Mouse (Mus musculus) embryonic facial prominence, embryonic 10.5 days (tissue): Measurements from ENCODE around the gene Slc1a7. TPM values are rescaled to one million over a fixed set of nuclear protein-coding genes. Genes with fewer than 3 reads are reported as not detected.

ENCODE experiments used
- DNase-seq: peaks from one replicate; pipeline ENCODE4 v3.0.0-alpha.2; 2017; ENCODE audit warnings: low spot score
- H3K27ac ChIP-seq: fragments of 300-500 bp; sonication (generic); replicated peaks from 2 replicates; pipeline ENCODE4 v1.5.1; 2016; ENCODE audit warnings: mild to moderate bottlenecking
- H3K27me3 ChIP-seq: fragments of 300-500 bp; sonication (generic); replicated peaks from 2 replicates; pipeline ENCODE4 v1.6.1; 2016; ENCODE audit warnings: low read depth, mild to moderate bottlenecking; ENCODE audit not compliant: poor library complexity, severe bottlenecking
- H3K36me3 ChIP-seq: fragments of 300-500 bp; sonication (generic); replicated peaks from 2 replicates; pipeline ENCODE4 v1.6.1; 2016; ENCODE audit warnings: mild to moderate bottlenecking, moderate library complexity
- H3K4me1 ChIP-seq: fragments of 300-500 bp; sonication (generic); 2 replicates; pipeline ENCODE4 v1.6.1; 2016
- H3K4me3 ChIP-seq: fragments of 300-500 bp; sonication (generic); 2 replicates; pipeline ENCODE4 v1.5.1; 2016; ENCODE audit warnings: mild to moderate bottlenecking, moderate library complexity
- H3K9me3 ChIP-seq: fragments of 300-500 bp; sonication (generic); 2 replicates; pipeline ENCODE4 v1.6.1; 2016; ENCODE audit warnings: mild to moderate bottlenecking
- WGBS: fragments of 180-500 bp; shearing (Covaris S2); methylation state at CpG from one replicate; pipeline ENCODE4 v1.1.7; 2016; 5-methylcytosine and 5-hydroxymethylcytosine counted together
- polyA plus RNA-seq: library from polyadenylated mRNA; unstranded; fragments of >200 nt; fragmentation: Nextera tagmentation; extraction: Ambion mirVana; gene quantifications from 2 replicates; pipeline ENCODE4 v1.2.1, GENCODE M21; 2016

The Slc1a7 gene
- polyA plus RNA-seq, 1 experiment from 2014 or later = not detected

DNA sequence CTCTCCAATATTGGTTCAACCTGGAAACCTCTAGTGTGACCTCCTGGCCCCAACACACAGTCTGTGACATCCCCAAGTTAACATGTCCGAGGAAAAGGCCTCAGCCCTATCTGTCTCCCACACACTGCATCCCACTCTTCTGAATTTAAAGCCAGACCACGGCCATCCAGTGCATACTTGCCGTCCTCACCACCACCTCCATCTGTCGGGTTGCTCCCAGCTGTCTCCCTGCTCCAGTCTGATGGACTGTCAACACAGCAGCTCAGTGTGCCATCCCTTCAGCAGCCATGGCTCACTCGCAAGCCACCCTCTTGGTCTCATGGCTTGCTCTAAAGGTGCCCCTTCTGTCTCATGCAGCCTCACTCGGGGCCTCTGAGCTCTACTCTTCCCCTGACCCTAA, 27.6 kb downstream of the Slc1a7 start:
- H3K9me3 ChIP-seq = no peaks in the 10 kb centered on the region
- WGBS = 84% methylated on average over 6 of the region's 6 CpGs
- H3K27ac ChIP-seq = no peak overlapping the region
- no peak overlapping the region for H3K4me3 ChIP-seq
- peaks cover 18% of the 10 kb centered on the region for H3K27me3 ChIP-seq
- no peaks in the 10 kb centered on the region for H3K36me3 ChIP-seq
- H3K4me1 ChIP-seq = peaks cover 16% of the 10 kb centered on the region
- no peak for DNase-seq

DNA sequence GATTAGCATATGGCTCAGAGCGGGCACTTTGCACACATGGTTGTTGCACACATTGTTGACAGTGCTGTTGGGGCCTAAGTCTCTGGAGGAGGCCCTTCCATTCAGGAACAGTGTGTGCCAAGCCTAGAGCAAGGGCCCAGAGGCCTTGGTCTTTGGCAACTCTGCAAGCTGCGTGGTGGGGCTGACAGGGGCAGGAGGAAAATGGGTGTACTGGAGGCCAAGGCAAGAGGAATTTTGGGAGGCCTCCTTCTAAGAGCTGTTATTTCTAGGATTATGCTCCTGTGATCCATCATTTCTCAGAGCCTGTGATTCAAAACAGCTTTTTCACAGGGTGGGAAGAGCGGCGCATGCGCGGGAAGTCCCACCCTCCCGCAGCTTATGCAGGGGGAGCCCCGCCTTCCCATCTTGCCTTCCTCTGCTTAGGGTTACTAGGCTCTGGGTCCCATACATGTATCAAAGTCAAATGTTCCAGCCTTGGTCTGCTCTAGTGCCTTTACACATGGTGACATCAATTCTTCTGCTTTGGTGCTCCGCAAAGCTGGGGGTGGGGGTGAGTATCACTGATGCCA, 28.4 kb downstream of the Slc1a7 start:
- no peak overlapping the region for H3K4me3 ChIP-seq
- no peak overlapping the region for H3K27ac ChIP-seq
- WGBS = 91% methylated on average over 9 of the region's 9 CpGs
- no peak for DNase-seq
- no peaks in the 10 kb centered on the region for H3K36me3 ChIP-seq
- H3K4me1 ChIP-seq = peaks cover 16% of the 10 kb centered on the region
- 0 out of 2 replicates have a peak, but pooled peaks cover 15% of the 10 kb centered on the region for H3K27me3 ChIP-seq
- H3K9me3 ChIP-seq = no peaks in the 10 kb centered on the region

DNA sequence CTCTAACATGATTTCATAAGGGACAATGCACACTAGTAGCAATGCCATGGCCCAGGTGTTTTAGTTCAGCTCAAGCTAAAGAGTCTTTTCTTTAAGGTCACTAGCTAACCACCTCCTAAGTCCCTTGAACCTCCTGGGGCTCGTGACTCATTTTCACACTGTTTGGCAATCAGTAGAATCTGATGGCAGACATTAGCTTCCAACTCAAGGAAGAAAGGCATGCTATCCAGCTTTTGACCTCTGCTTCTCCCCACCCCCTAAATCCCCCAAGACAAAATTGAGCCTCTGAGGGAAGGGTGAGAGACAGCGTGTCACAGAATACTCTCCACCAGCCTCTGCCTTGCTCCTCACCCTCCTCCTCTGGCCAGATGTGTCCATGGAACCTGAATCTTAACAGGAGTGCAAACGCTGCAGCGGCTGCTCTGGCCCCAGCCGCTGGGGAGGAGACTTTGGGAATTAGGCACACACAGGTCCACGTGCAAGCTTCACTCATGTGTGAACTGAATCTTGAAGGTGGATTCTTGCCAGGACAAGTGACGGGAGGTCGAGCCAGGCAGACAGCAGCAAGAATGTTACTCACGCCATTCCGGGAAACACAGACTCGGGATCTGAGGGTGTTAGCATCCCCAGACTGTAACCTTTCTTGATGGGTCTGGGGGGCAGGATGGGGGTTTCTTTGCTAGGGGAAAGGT, 30.7 kb downstream of the Slc1a7 start:
- Histone ChIP-seq H3K36me3 (no peaks in the 10 kb centered on the region), H3K4me3 (no peak overlapping the region), H3K4me1 (peaks cover 7% of the 10 kb centered on the region), H3K27me3 (0 out of 2 replicates have a peak, but pooled peaks cover 3% of the 10 kb centered on the region), H3K27ac (no peak overlapping the region; the same call in 1 of the 2 replicates), H3K9me3 (no peaks in the 10 kb centered on the region)
- WGBS = 47% methylated on average over 11 of the region's 11 CpGs
- DNase-seq = no peak

DNA sequence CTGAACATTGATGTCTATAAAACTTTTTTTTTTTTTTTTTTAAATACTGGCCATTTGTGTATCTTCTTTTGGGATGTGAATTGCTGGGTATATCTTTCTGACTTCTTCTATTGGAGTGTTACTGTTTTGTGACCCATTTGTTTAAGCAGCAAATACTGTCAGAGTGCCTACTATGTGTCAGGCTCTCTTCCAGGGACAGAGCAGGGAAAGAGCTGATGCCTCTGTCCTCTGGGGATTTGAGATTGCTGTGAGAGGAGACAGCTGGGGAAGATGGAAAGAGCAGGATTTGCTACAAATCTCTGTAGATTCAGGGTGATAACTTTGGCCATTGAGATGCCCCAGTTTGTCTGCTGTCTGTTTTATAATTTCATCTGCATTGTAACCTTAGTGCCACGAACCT, 31.2 kb downstream of the Slc1a7 start:
- 78% methylated on average over 1 of the region's 1 CpGs for WGBS
- H3K9me3 ChIP-seq = no peaks in the 10 kb centered on the region
- H3K27me3 ChIP-seq = no peaks in the 10 kb centered on the region
- H3K27ac ChIP-seq = no peak overlapping the region
- no peak overlapping the region for H3K4me3 ChIP-seq
- peaks cover 7% of the 10 kb centered on the region for H3K4me1 ChIP-seq
- DNase-seq = no peak
- H3K36me3 ChIP-seq = no peaks in the 10 kb centered on the region

DNA sequence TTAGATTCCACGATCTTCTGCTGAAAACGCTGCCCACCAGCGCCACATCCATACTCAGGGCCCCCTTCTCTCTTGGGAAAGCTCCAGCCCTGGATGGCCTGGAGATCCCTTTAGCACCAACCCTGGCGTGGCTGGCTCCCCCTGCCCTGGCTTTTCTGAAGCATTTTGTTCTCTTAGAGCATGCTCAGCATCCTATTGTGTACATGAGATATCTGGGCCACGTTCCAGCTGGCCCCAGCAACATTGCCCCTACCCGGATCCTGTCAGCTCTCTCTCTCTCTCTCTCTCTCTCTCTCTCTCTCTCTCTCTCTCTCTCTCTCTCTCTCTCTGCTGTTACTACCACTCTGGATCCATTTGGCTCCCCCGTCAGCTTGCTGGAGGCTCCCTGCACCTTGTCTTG, 37.2 kb downstream of the Slc1a7 start:
- 81% methylated on average over 7 of the region's 7 CpGs for WGBS
- H3K4me1 ChIP-seq = 0 out of 2 replicates have a peak, but pooled peaks cover 3% of the 10 kb centered on the region
- no peak overlapping the region for H3K27ac ChIP-seq

DNA sequence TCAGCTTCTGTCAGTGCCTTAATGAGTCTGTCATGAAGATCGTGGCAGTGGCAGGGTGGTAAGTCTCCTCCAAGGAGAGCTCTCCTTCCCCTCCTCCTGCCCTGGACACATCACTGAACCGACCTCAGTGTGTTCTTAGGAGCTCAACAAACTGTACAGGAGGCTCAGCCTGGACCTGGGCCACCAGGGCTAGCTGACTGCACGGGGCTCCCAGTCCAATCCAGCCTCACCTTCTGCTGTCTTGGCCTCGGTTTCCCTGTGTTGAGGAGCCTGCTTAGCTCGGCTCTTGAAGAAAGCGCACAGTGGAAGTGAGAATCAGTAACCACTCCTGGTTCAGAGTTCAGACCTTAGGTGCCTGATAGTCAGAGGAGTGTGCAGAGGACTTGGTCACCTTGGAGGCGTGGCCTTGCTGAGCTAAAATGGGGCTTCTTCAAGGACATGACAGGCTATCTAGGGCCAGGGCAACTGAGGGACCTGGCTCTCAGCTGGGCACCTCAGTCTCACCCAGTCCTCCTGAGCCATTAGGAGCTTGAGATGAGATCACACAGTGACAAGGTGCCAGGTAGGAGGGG, 39.5 kb downstream of the Slc1a7 start:
- Histone ChIP-seq H3K27me3 (no peaks in the 10 kb centered on the region), H3K4me3 (no peak overlapping the region), H3K9me3 (no peaks in the 10 kb centered on the region), H3K36me3 (no peaks in the 10 kb centered on the region), H3K27ac (0 out of 2 replicates have a peak overlapping the region, but pooled peaks have one; percentile 10), H3K4me1 (peaks cover 3% of the 10 kb centered on the region; the same call in 1 of the 2 replicates)
- 76% methylated on average over 7 of the region's 7 CpGs for WGBS
- no peak for DNase-seq

More for the DNA sequence above, 37.2 kb downstream of the Slc1a7 start:
- Histone ChIP-seq H3K9me3 (no peaks in the 10 kb centered on the region), H3K27me3 (no peaks in the 10 kb centered on the region), H3K36me3 (no peaks in the 10 kb centered on the region), H3K4me3 (no peak overlapping the region)
- DNase-seq = no peak

DNA sequence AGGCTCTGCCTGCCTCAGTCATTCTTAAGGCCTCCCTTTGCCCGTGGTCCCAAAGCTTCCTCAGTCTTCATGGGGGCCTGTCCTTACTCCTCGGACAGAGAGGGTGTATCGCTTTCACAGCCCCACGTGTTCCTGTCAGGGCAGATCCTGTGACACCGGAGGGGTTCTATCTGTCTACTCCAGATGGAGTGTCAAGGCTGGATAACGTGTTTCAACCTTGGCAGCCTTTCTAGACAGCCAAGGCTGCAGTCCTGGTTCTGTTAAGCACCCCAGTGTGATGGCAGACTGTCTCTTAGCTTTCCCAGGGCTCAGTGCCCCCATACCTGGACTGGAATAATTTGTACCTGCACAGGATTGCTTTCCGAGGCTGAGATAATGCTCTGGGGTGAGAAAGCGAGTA, 40.4 kb downstream of the Slc1a7 start:
- WGBS = 79% methylated on average over 8 of the region's 8 CpGs
- DNase-seq = no peak
- no peaks in the 10 kb centered on the region for H3K9me3 ChIP-seq
- no peak overlapping the region for H3K27ac ChIP-seq
- H3K4me1 ChIP-seq = peaks cover 3% of the 10 kb centered on the region; the same call in 1 of the 2 replicates
- H3K36me3 ChIP-seq = no peaks in the 10 kb centered on the region
- no peak overlapping the region for H3K4me3 ChIP-seq
- H3K27me3 ChIP-seq = no peaks in the 10 kb centered on the region

DNA sequence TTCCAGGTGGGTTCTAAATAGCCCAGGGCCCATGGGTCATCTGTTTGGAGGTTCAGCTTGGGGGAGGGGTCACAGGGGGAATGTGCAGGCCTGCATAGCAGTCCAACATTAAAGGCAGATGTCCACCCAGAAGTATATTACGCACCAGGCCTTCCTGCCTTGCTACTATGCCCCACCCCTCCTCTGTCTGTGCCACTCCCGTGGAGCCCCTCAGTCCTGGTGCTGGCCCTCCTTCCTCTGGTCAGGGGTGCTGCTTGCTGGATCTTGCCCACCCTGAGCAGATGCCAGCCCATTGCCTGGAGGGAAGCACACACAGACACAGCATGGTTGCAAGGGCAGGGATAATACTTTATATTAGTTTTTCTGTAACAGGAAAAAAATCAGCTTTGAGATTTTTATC, 46.3 kb downstream of the Slc1a7 start:
- no peaks in the 10 kb centered on the region for H3K36me3 ChIP-seq
- no peak overlapping the region for H3K27ac ChIP-seq
- 66% methylated on average over 2 of the region's 2 CpGs for whole genome bisulfite sequencing
- DNase-seq = no peak
- H3K9me3 ChIP-seq = no peaks in the 10 kb centered on the region
- 0 out of 2 replicates have a peak, but pooled peaks cover 7% of the 10 kb centered on the region for H3K27me3 ChIP-seq
- peaks cover 38% of the 10 kb centered on the region for H3K4me1 ChIP-seq
- no peak overlapping the region for H3K4me3 ChIP-seq

DNA sequence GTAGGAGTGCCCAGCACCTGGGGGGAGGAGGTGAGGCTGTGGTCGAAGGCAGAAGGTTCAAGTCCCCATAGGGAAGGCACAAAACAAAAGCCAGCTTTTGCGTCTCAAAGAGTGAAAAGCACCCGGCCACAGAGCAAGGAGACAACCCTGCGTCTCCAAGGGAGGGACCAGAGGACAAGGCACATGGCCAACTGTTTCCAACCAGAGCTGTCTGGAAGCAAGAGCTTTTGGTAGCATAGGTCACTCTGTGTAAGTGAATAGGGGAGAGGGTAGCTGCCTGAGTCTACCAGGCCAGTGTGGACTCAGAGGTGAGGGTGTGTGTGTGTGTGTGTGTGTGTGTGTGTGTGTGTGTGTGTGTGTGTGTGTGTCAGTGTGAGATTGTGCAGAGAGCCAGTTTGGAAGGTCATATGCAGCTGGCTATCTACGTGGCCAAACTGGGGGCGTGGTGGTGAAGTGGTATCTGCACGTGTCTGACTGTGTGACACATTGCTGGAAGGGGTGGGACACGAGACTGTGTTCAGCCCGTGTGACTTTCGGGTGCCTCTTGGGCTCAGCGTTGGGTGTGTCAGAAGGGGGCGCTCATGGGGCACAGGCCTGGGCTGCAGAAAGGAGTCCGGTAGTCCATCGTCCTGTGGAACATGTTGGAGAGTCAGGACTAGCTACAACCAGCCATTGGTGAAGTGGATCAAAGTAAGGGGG, 47.1 kb downstream of the Slc1a7 start:
- Histone ChIP-seq H3K4me1 (peaks cover 40% of the 10 kb centered on the region), H3K36me3 (no peaks in the 10 kb centered on the region), H3K27ac (no peak overlapping the region), H3K9me3 (no peaks in the 10 kb centered on the region), H3K27me3 (0 out of 2 replicates have a peak, but pooled peaks cover 7% of the 10 kb centered on the region), H3K4me3 (no peak overlapping the region)
- WGBS = 64% methylated on average over 14 of the region's 14 CpGs
- DNase-seq = no peak

DNA sequence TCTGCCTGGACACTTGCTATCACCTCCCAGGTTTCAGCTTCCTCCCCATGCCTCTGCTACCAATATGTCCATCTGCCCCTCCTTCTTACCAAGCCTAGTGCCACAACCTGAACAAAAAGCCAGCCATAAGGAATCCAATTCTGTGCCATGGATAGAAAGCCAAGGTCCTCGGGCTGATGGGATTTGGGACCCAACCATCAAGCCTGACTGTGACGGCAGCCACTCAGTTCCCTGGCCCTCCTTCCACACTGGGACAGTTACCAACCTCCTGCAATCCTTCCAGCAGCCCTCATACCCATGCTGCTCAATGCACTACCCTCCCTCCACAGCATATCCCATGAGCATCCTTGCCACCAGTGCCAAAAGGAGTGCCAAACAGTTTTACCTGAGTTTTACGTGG, 48.2 kb downstream of the Slc1a7 start:
- WGBS = 91% methylated on average over 3 of the region's 3 CpGs
- Histone ChIP-seq H3K36me3 (no peaks in the 10 kb centered on the region), H3K4me1 (peaks cover 40% of the 10 kb centered on the region), H3K4me3 (no peak overlapping the region), H3K27ac (no peak overlapping the region), H3K27me3 (0 out of 2 replicates have a peak, but pooled peaks cover 7% of the 10 kb centered on the region), H3K9me3 (no peaks in the 10 kb centered on the region)
- no peak for DNase-seq

DNA sequence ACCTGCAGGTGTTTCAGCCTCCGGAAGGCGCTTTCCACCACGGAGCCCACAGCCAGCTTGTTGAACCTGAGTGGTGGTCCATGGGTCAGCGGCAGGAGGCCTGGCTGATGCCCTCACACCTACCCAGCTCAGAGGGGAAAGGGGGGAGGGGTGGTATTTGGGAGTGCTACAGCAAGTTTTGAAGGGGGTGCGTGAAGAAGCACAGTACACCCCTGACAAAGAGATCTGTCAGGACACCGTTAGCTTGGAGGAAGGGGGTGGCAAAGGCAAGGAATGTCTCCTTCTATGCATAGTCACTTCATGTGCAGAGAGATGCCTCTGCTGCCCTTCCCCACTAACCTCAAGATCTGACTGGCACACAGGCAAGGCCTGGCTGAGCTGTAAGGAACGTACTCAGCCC, 49.7 kb downstream of the Slc1a7 start:
- H3K27me3 ChIP-seq = 0 out of 2 replicates have a peak, but pooled peaks cover 7% of the 10 kb centered on the region
- H3K36me3 ChIP-seq = no peaks in the 10 kb centered on the region
- peaks cover 40% of the 10 kb centered on the region for H3K4me1 ChIP-seq
- 84% methylated on average over 7 of the region's 7 CpGs for WGBS
- no peak overlapping the region for H3K4me3 ChIP-seq
- H3K9me3 ChIP-seq = no peaks in the 10 kb centered on the region
- DNase-seq = no peak
- H3K27ac ChIP-seq = 0 out of 2 replicates have a peak overlapping the region, but pooled peaks have one; percentile 10

DNA sequence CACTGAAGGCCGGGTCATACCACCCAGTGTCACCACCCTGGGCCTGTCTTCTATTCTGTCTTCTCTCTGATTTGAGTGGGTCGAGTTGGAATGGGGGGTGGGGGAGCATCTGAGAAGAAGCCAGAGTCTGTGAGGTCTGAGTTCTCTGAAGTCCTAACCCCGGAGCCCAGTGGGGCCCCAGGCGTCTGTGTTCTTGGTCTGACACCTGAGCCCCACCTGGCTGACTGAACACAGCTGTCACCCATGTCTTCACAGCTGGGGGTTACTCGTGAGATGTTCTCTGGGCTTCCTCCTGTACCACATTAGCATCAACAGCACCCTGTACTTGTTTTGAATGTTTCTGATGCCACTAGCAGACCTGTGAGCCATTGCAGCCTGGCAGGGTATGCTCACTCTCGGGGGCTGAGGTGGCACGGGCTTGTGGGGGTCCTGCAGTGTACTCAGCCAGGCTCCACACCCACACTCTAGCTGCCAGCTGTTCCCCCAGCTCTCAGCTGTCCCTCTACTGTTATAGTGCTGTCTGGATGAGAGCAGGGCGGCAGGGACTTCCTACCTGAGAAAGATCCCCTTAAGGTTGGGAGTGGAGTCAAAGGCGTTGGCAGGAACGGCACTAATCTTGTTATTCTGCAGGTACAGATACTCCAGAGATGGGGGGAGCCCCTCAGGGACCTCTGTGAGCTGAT, 50.2 kb downstream of the Slc1a7 start:
- Histone ChIP-seq H3K36me3 (no peaks in the 10 kb centered on the region), H3K4me1 (peaks cover 40% of the 10 kb centered on the region), H3K27me3 (0 out of 2 replicates have a peak, but pooled peaks cover 7% of the 10 kb centered on the region), H3K9me3 (no peaks in the 10 kb centered on the region), H3K27ac (0 out of 2 replicates have a peak overlapping the region, but pooled peaks have one; percentile 10), H3K4me3 (no peak overlapping the region)
- 55% methylated on average over 10 of the region's 10 CpGs for WGBS
- no peak for DNase-seq
